Mouse (Mus musculus): ENCODE data around the gene Arntl2. TPM values are rescaled to one million over a fixed set of nuclear protein-coding genes. Genes with fewer than 3 reads are reported as not detected.

Arntl2 gene
- polyA plus RNA-seq, 1 experiment from 2014 or later, result 1.2 TPM

GRCm38 (mm10) chr6:146833485-146834314, 37.8 kb downstream of the Arntl2 start:
- DNase-seq (ENCODE audit: low spot score) (peak; percentile 69), ATAC-seq (ENCODE audit: insufficient read depth, low FRiP score, low TSS enrichment) (peak; percentile 83)
- no peaks in the 10 kb centered on the region for H3K27me3 ChIP-seq (ENCODE audit: control insufficient read depth, insufficient read depth, low read length)
- no peaks in the 10 kb centered on the region for H3K9me3 ChIP-seq (ENCODE audit: control insufficient read depth, low read length)
- H3K27ac ChIP-seq (ENCODE audit: low read depth, low read length), result no peak overlapping the region
- H3K4me1 ChIP-seq (ENCODE audit: control insufficient read depth, insufficient read depth, low read length), result no peaks in the 10 kb centered on the region
- no peak overlapping the region for H3K4me2 ChIP-seq (ENCODE audit: low read depth)
- no peak overlapping the region for H3K9ac ChIP-seq (ENCODE audit: low read length)
- WGBS, result 71% methylated on average over 6 of the region's 6 CpGs
- no peak overlapping the region for H3K4me3 ChIP-seq (ENCODE audit: low read depth, low read length)
- H3K36me3 ChIP-seq (ENCODE audit: control insufficient read depth, insufficient read depth, low read length), result no peaks in the 10 kb centered on the region

GRCm38 (mm10) chr6:146834342-146834741, 38.5 kb downstream of the Arntl2 start:
- Histone ChIP-seq H3K4me2 (ENCODE audit: low read depth) (no peak overlapping the region), H3K27me3 (ENCODE audit: control insufficient read depth, insufficient read depth, low read length) (no peaks in the 10 kb centered on the region), H3K4me1 (ENCODE audit: control insufficient read depth, insufficient read depth, low read length) (no peaks in the 10 kb centered on the region), H3K36me3 (ENCODE audit: control insufficient read depth, insufficient read depth, low read length) (no peaks in the 10 kb centered on the region), H3K4me3 (ENCODE audit: low read depth, low read length) (no peak overlapping the region), H3K9ac (ENCODE audit: low read length) (no peak overlapping the region), H3K27ac (ENCODE audit: low read depth, low read length) (no peak overlapping the region), H3K9me3 (ENCODE audit: control insufficient read depth, low read length) (no peaks in the 10 kb centered on the region)
- ATAC-seq (ENCODE audit: insufficient read depth, low FRiP score, low TSS enrichment) (no peak), DNase-seq (ENCODE audit: low spot score) (no peak)
- WGBS, result 85% methylated on average over 3 of the region's 3 CpGs

DNA sequence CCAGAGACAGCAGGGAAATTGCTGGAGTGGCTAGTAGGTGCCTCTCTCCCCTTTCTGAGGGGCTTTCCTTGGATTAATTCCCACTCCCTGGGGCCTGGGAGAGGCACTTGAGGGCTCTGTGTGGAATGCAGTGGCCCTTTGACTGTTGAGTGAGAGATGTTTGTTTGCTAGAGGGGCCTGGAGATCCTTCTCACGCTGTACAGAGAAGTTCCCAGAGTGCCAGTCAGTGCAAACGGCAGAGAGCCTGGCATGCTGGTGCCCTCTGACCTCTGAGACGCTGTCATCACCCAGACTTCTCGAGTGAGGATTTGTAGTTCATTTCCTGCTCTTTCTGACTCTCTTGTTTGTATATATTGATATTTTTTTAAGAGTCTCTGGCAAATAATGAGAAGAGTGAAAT, 39.9 kb downstream of the Arntl2 start:
- WGBS, result 43% methylated on average over 4 of the region's 4 CpGs
- Histone ChIP-seq H3K4me2 (ENCODE audit: low read depth) (no peak overlapping the region), H3K4me1 (ENCODE audit: control insufficient read depth, insufficient read depth, low read length) (no peaks in the 10 kb centered on the region), H3K27ac (ENCODE audit: low read depth, low read length) (no peak overlapping the region), H3K36me3 (ENCODE audit: control insufficient read depth, insufficient read depth, low read length) (no peaks in the 10 kb centered on the region), H3K9ac (ENCODE audit: low read length) (no peak overlapping the region), H3K27me3 (ENCODE audit: control insufficient read depth, insufficient read depth, low read length) (no peaks in the 10 kb centered on the region), H3K9me3 (ENCODE audit: control insufficient read depth, low read length) (no peaks in the 10 kb centered on the region), H3K4me3 (ENCODE audit: low read depth, low read length) (no peak overlapping the region)
- DNase-seq (ENCODE audit: low spot score) (no peak), ATAC-seq (ENCODE audit: insufficient read depth, low FRiP score, low TSS enrichment) (no peak)

- ATAC-seq (ENCODE audit: insufficient read depth, low FRiP score, low TSS enrichment), result no peak
- WGBS, result 83% methylated on average over 7 of the region's 7 CpGs
- Histone ChIP-seq H3K4me1 (ENCODE audit: control insufficient read depth, insufficient read depth, low read length) (no peaks in the 10 kb centered on the region), H3K4me3 (ENCODE audit: low read depth, low read length) (no peak overlapping the region), H3K36me3 (ENCODE audit: control insufficient read depth, insufficient read depth, low read length) (no peaks in the 10 kb centered on the region), H3K9me3 (ENCODE audit: control insufficient read depth, low read length) (no peaks in the 10 kb centered on the region), H3K9ac (ENCODE audit: low read length) (no peak overlapping the region), H3K4me2 (ENCODE audit: low read depth) (no peak overlapping the region), H3K27me3 (ENCODE audit: control insufficient read depth, insufficient read depth, low read length) (no peaks in the 10 kb centered on the region), H3K27ac (ENCODE audit: low read depth, low read length) (no peak overlapping the region)
- no peak for DNase-seq (ENCODE audit: low spot score)
Observed at GRCm38 (mm10) chr6:146837316-146837715, 41.5 kb downstream of the Arntl2 start.

GRCm38 (mm10) chr6:146838366-146838765, 42.5 kb downstream of the Arntl2 start:
- H3K9ac ChIP-seq (ENCODE audit: low read length), result no peak overlapping the region
- H3K27ac ChIP-seq (ENCODE audit: low read depth, low read length), result no peak overlapping the region
- no peaks in the 10 kb centered on the region for H3K27me3 ChIP-seq (ENCODE audit: control insufficient read depth, insufficient read depth, low read length)
- no peaks in the 10 kb centered on the region for H3K36me3 ChIP-seq (ENCODE audit: control insufficient read depth, insufficient read depth, low read length)
- H3K9me3 ChIP-seq (ENCODE audit: control insufficient read depth, low read length), result no peaks in the 10 kb centered on the region
- 89% methylated on average over 5 of the region's 5 CpGs for WGBS
- no peaks in the 10 kb centered on the region for H3K4me1 ChIP-seq (ENCODE audit: control insufficient read depth, insufficient read depth, low read length)
- no peak overlapping the region for H3K4me3 ChIP-seq (ENCODE audit: low read depth, low read length)
- DNase-seq (ENCODE audit: low spot score) (no peak), ATAC-seq (ENCODE audit: insufficient read depth, low FRiP score, low TSS enrichment) (no peak)
- no peak overlapping the region for H3K4me2 ChIP-seq (ENCODE audit: low read depth)

- H3K9me3 ChIP-seq (ENCODE audit: control insufficient read depth, low read length), result no peaks in the 10 kb centered on the region
- H3K4me2 ChIP-seq (ENCODE audit: low read depth), result no peak overlapping the region
- H3K36me3 ChIP-seq (ENCODE audit: control insufficient read depth, insufficient read depth, low read length), result no peaks in the 10 kb centered on the region
- H3K27ac ChIP-seq (ENCODE audit: low read depth, low read length), result no peak overlapping the region
- ATAC-seq (ENCODE audit: insufficient read depth, low FRiP score, low TSS enrichment) (no peak), DNase-seq (ENCODE audit: low spot score) (no peak)
- no peaks in the 10 kb centered on the region for H3K4me1 ChIP-seq (ENCODE audit: control insufficient read depth, insufficient read depth, low read length)
- WGBS, result 91% methylated on average over 4 of the region's 4 CpGs
- H3K9ac ChIP-seq (ENCODE audit: low read length), result no peak overlapping the region
- no peak overlapping the region for H3K4me3 ChIP-seq (ENCODE audit: low read depth, low read length)
- H3K27me3 ChIP-seq (ENCODE audit: control insufficient read depth, insufficient read depth, low read length), result no peaks in the 10 kb centered on the region
Observed at GRCm38 (mm10) chr6:146838863-146839262, 43.0 kb downstream of the Arntl2 start.

GRCm38 (mm10) chr6:146844867-146845266, 49.0 kb downstream of the Arntl2 start:
- DNase-seq (ENCODE audit: low spot score) (no peak), ATAC-seq (ENCODE audit: insufficient read depth, low FRiP score, low TSS enrichment) (no peak)
- H3K4me3 ChIP-seq (ENCODE audit: low read depth, low read length), result no peak overlapping the region
- H3K36me3 ChIP-seq (ENCODE audit: control insufficient read depth, insufficient read depth, low read length), result no peaks in the 10 kb centered on the region
- H3K27ac ChIP-seq (ENCODE audit: low read depth, low read length), result no peak overlapping the region
- no peak overlapping the region for H3K4me2 ChIP-seq (ENCODE audit: low read depth)
- no peaks in the 10 kb centered on the region for H3K9me3 ChIP-seq (ENCODE audit: control insufficient read depth, low read length)
- H3K27me3 ChIP-seq (ENCODE audit: control insufficient read depth, insufficient read depth, low read length), result no peaks in the 10 kb centered on the region
- H3K4me1 ChIP-seq (ENCODE audit: control insufficient read depth, insufficient read depth, low read length), result no peaks in the 10 kb centered on the region
- no peak overlapping the region for H3K9ac ChIP-seq (ENCODE audit: low read length)
- WGBS, result 85% methylated on average over 6 of the region's 6 CpGs

GRCm38 (mm10) chr6:146845347-146845746, 49.5 kb downstream of the Arntl2 start:
- Histone ChIP-seq H3K36me3 (ENCODE audit: control insufficient read depth, insufficient read depth, low read length) (no peaks in the 10 kb centered on the region), H3K4me2 (ENCODE audit: low read depth) (no peak overlapping the region), H3K9ac (ENCODE audit: low read length) (no peak overlapping the region), H3K4me1 (ENCODE audit: control insufficient read depth, insufficient read depth, low read length) (no peaks in the 10 kb centered on the region), H3K27me3 (ENCODE audit: control insufficient read depth, insufficient read depth, low read length) (no peaks in the 10 kb centered on the region), H3K4me3 (ENCODE audit: low read depth, low read length) (no peak overlapping the region), H3K9me3 (ENCODE audit: control insufficient read depth, low read length) (no peaks in the 10 kb centered on the region), H3K27ac (ENCODE audit: low read depth, low read length) (no peak overlapping the region)
- 79% methylated on average over 5 of the region's 5 CpGs for WGBS
- no peak for DNase-seq (ENCODE audit: low spot score)
- no peak for ATAC-seq (ENCODE audit: insufficient read depth, low FRiP score, low TSS enrichment)

All from neural tube, embryonic 11.5 days (tissue).